Mouse (Mus musculus) CD8-positive naive resting alpha-beta T cell, adult 57 days (primary cell): Measurements from ENCODE around the gene Gtf2f1. TPM values are rescaled to one million over a fixed set of nuclear protein-coding genes. Genes with fewer than 3 reads are reported as not detected.

ENCODE experiments used
- total RNA-seq: library from RNA; stranded (reverse); gene quantifications from one replicate; pipeline ENCODE4 v1.2.4, GENCODE M21; 2023

Gtf2f1 gene
- total RNA-seq: 70.0 TPM

DNA sequence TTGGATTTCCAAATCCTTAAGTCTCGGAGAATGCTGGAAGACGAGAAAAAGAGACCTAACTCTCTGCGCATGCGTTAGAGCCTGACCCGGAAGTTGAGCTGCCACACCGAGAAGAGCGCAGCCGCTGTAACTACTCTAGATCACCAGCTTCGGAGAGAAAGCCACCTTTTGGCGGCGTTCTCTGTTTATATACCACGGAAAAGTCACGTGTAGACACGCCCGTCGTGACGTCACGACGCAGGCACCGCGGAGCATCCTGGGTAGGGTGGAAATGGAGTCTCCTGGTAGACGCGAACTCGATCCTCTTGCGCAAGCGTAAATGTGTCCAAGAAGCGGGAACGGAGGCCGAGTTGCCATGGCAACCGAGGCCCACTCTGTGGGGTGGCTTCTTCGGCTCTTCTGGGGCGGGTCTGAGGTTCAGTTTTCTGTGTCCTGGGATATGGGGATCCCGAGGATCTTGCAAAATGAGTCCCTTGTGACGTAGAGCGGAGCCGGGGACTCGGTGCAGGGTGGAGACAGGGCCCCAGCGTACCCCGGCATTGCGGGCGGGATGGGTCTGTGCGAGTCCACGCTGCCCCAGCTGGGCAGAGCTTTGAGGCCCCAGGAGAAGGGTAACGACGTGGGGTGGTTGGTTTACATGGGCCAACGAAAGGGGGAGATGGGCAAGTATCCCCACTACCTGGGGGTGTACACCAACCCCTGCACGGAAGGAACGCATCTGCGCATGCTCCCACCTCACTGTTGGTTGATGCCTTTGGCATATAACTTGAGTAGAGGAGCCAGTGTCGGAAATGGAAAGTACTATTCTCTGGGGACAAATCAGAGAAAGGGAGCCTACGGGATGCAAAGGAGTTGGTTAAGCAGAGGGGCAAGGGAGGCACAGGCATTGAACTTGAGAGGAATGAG lies at the start of gene Gtf2f1, which contains the start of gene Gm17949:
Gene Gtf2f1, minus strand, starts transcription at position 53 of the 906 bp plus-strand sequence.
Gene Gm17949, plus strand, starts transcription at position 234 of the 906 bp plus-strand sequence.

DNA sequence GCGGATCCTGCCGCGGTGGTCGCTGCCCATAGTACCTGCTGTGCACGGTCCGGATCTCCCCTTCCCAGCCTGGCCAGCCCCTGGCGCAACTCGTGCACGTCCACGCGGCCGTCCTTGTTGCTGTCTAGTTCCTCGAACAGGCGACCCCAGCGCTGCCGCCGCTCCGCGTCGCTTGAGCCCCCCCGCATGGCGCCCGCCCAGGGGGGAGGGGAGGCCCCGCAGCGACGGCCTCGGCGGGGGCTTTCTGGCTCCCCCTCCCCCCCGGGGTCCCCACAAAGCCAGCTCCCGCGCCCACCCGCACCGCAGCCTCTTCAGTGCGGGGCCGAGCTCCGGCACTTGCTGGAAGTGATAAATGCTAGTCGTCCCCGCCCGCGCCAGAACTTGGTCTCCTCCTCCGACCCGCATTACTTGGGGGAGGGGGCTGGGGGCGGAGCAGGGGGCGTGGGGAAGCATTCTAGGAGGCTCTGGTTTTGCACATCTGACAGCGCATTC lies 48.4 kb upstream of the Gtf2f1 start, which contains the start of gene Slc25a23:
Gene Slc25a23, minus strand, starts transcription at position 378 of the 492 bp plus-strand sequence.

DNA sequence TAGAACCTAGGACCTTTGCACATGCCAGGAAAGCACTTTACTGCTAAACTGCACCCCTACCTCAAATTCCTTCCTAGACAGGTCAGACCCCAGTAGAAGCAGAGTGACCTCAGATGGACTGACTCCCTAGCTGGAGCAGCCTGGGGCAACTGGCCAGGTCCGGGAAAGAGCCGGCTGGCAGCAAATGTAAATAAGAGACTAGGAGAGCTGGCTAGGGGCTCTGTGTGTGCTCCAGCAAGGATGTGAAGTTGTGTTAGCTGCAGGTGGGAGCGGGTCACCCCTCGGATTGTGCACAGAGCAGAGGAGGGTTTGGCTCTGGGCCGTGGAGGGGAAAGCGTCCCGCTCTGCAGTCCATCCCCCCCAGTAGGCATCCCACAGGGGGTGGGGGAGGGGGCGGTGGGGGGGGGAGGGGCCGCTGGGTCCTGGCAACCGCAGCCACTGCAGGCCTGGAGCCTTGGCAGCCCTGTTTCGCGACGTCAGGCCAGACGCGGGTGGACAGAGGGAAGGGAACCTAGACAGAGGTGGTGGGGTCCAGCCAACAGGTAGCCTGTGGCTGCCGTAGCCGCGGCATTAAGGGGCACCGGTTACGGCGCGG lies 47.9 kb upstream of the Gtf2f1 start, which contains the start of gene Crb3:
Gene Crb3, plus strand, starts transcription at position 215 of the 595 bp plus-strand sequence.

DNA sequence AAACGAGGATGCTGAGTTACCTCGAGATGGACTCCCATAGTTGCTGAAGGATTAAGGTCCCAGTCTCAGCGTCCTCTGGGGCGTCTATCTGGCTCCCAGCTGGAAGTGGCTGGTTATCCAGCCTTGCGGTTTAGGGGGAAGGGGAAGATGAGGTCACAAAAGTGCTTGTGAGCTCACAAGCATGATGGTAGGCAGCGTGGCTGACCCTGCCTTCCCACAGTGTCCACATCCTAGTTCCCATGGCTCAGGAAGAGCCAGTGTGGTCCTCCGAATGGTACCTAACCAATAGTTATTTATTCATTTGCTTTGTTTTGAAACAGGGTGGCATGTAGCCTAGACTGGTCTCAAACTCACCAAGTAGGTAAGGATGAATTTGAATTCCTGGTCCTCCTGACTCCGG lies 30.5 kb upstream of the Gtf2f1 start, which contains the start of gene Slc25a41:
Gene Slc25a41, minus strand, starts transcription at position 101 of the 400 bp plus-strand sequence.

DNA sequence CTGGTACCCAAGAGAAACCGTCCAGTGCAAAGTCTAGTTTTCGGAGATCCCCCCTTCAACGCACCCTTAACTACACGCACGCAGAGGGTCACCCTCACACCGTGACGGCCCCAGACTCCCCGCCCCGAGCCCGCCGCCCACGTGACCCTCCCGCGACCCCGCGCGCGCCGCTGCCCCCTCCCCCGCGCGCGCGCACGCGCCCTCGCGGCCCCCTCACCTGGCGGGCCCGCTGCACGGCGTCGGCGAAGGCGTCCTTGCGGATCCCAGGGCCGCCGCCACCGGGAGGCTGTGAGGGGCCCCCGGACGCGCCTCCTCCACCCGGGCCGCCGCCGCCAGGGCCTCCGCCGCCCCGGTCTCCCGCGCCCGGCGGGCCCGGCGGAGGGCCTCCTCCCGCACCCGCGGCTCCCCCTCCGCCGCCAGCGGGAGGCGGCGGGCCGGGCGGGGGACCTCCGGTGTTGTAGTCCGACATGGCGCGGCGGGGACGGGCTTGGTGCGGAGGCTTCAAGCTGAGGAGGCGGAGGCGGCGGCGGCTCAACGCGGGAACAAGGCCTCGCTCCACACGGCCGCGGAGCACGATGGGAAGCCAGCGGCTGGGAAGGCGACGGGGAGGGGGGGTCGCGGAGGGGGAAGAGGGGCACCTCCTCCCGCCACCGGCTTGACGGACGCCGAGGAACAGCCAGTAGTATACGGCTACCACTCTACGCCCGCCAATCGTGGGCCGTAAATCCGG lies 20.0 kb upstream of the Gtf2f1 start, which contains the start of gene Khsrp:
Gene Khsrp, minus strand, starts transcription at position 592 of the 730 bp plus-strand sequence.

DNA sequence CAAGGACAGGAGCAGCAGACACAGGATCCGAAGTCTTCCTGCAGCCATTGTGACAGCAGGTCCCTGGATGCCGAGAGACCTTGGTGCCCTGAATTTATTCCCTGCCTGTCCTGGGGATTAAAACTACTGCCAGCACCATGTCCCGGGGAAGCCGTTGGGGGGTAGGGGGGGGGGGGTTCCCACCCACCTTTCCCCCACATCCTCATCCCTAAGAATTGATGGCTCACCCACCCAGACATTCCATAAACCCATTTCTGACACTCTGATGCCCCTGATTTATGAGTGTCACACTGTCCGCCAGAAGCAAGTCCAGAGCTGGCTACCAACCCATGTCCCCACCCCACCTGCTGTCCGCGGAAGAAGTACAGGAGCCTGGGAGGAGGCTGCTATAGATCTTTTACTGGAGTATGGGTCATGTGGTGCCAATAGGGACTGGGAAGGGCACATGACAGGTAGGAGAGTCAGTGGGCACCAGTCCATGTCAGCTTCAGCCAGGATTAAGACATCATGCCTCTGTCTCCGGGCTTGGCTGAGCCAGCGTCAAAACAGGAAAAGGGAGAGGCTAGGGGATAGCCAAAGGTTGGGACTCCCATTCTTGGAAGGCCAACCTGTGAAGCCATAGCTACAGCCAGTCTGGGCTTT lies 11.0 kb downstream of the Gtf2f1 start, which contains the start of gene Pspn:
Gene Pspn, minus strand, starts transcription at position 51 of the 642 bp plus-strand sequence.

DNA sequence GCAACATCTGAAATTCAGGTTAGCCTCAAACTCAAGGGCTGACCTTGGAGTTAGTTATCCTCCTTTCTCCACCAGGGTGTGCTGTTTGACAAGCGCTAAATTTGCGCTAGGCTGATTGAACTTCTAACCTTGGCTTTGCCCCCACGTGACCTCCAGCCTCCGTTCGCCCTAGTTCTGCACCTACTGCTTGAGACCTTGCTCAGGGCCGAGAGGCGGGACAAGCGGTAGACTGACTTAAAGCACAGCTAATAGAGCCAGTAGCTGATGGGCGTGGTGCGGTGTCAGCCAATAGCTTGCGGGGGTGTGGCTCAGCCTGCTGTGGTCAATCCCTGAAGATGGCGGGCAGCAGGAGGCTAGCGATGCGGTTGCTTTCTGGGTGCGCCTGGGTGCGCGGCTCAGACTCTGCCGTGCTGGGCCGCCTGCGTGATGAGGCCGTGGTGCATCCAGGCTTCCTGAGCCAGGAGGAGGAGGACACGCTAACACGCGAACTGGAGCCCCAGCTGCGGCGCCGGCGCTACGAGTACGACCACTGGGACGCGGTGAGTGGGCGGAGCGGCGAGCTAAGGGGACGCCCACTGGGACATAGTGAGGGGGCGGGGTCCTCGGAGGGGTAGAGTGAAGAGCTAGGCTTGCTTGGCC lies 13.9 kb downstream of the Gtf2f1 start, which contains the start of gene Alkbh7:
Gene Alkbh7, plus strand, starts transcription at position 311 of the 639 bp plus-strand sequence.

DNA sequence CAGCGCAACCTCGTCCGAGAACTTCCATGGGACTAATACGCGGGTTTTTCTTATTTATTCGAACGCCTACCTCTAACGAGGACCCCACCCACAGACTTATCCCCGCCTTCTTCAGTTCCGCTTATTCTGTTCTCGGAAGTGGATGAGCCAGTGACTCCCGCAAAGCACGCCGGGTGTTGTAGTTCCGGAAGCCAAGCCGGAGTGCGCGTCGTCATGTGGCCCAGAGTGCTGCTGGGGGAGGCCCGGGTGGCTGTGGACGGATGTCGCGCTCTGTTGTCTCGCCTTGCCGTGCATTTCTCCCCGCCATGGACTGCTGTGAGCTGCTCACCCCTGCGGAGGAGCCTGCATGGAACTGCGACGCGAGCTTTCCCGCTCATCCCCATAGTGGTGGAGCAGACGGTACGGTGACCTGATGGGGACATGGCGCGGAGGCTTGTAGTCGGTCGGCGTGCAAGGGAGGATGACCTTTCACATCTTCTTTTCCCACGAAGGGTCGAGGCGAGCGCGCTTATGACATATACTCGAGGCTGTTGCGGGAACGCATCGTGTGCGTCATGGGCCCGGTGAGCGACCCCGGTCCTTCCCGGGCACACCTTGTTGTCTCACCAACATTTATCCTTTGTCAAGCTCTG lies 20.9 kb downstream of the Gtf2f1 start, which contains the start of gene Clpp:
Gene Clpp, plus strand, starts transcription at position 191 of the 632 bp plus-strand sequence.

DNA sequence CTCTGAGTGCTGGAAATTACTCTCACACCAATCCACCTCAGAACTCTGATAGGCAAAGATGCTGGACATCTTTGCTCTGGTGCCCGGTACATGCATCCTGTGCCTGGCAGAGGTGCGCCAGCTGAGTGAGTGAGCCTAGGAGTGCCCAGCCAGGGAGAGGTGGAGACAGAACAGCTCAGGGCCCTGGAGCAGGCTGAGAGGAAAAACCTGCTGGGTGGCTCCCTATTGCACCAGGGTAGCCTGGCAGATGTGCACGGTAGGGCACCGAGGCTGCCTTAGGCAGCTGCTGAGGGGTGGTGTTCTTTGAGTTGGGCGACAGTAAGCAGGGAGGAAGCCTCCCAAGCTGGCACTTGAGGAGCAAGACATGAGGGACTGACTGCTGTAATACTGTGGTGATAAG lies 29.1 kb downstream of the Gtf2f1 start, which contains the start of gene Acer1:
Gene Acer1, minus strand, starts transcription at position 114 of the 400 bp plus-strand sequence.

Other genes with a start within 250 kb of the Gtf2f1 start
- gene Dus3l, start 246.5 kb downstream of the Gtf2f1 start, total RNA-seq: 60.0 TPM
- 2.1 TPM for gene Prr22, start 241.0 kb downstream of the Gtf2f1 start, total RNA-seq
- gene Rfx2, start 180.3 kb downstream of the Gtf2f1 start, total RNA-seq: 21.6 TPM
- gene Acsbg2, start 136.8 kb downstream of the Gtf2f1 start, total RNA-seq: not detected
- gene 1700061G19Rik, start 135.8 kb downstream of the Gtf2f1 start, total RNA-seq: 2.1 TPM
- gene Mllt1, start 75.9 kb downstream of the Gtf2f1 start, total RNA-seq: 49.0 TPM
- not detected for gene Acer1, start 29.2 kb downstream of the Gtf2f1 start, total RNA-seq
- gene Clpp, start 21.0 kb downstream of the Gtf2f1 start, total RNA-seq: 27.6 TPM
- gene Alkbh7, start 13.9 kb downstream of the Gtf2f1 start, total RNA-seq: 12.2 TPM
- gene Pspn, start 11.3 kb downstream of the Gtf2f1 start, total RNA-seq: not detected
- gene Gm17949, start 181 bp upstream of the Gtf2f1 start, total RNA-seq: not detected
- 116 TPM for gene Khsrp, start 20.2 kb upstream of the Gtf2f1 start, total RNA-seq
- gene Slc25a41, start 30.4 kb upstream of the Gtf2f1 start, total RNA-seq: not detected
- gene Crb3, start 47.8 kb upstream of the Gtf2f1 start, total RNA-seq: 2.2 TPM
- 22.2 TPM for gene Slc25a23, start 48.6 kb upstream of the Gtf2f1 start, total RNA-seq
- gene Dennd1c, start 67.2 kb upstream of the Gtf2f1 start, total RNA-seq: 160 TPM
- gene Tubb4a, start 76.5 kb upstream of the Gtf2f1 start, total RNA-seq: 1.5 TPM
- 0.40 TPM for gene Tnfsf9, start 94.0 kb upstream of the Gtf2f1 start, total RNA-seq
- gene Cd70, start 138.5 kb upstream of the Gtf2f1 start, total RNA-seq: not detected
- gene Tnfsf14, start 182.9 kb upstream of the Gtf2f1 start, total RNA-seq: 1.9 TPM
- 1.3 TPM for gene C3, start 216.8 kb upstream of the Gtf2f1 start, total RNA-seq
- 36.6 TPM for gene Gpr108, start 237.2 kb upstream of the Gtf2f1 start, total RNA-seq
- 4.7 TPM for gene Trip10, start 238.2 kb upstream of the Gtf2f1 start, total RNA-seq